Mouse (Mus musculus): Measurements from ENCODE around the gene Ppl. TPM values are rescaled to one million over a fixed set of nuclear protein-coding genes. Genes with fewer than 3 reads are reported as not detected.

The Ppl gene
- polyA plus RNA-seq, 1 experiment = 1.3 TPM

- no peak overlapping the region for H3K4me3 ChIP-seq (ENCODE audit: control insufficient read depth, insufficient read depth, low read length)
- WGBS = under 1% methylated on average over 7 of the region's 7 CpGs
- peak; percentile 69 for DNase-seq
Measured at GRCm38 (mm10) chr16:5145570-5145969, 13.3 kb upstream of the Ppl start.

DNA sequence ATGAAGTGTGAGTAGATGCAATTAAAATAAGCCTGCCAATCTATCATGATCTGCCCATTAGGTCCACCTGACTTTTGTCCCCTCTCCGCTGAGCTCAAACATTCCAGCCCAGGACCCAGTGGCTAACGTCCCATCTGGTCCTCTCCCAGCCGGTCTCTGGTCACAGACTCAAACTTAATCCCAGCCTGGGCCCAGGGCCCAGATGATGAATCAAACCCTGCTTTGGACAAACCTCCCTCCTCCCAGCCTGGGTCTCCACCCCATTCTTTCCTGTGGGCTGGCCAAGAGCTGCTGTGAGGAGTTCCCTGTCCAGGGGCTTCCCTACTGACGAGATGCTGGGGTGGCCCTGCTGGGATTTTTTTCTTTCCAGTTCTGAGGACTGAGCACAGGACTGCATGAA, 7.5 kb upstream of the Ppl start:
- H3K36me3 ChIP-seq (ENCODE audit: control insufficient read depth, insufficient read depth, low read length) = no peaks in the 10 kb centered on the region
- 87% methylated on average over 4 of the region's 4 CpGs for WGBS
- DNase-seq = no peak
- no peak overlapping the region for H3K27ac ChIP-seq (ENCODE audit: control insufficient read depth, insufficient read depth, low read length)
- TF ChIP-seq POLR2A (IDR thresholded peaks at IDR 0.05; ENCODE audit: control insufficient read depth, extremely low read depth, insufficient read depth, low read length, poor library complexity) (no peak), CTCF (IDR thresholded peaks at IDR 0.05; ENCODE audit: borderline replicate concordance, control insufficient read depth, extremely low read depth, insufficient read depth, low read length, poor library complexity) (no peak)
- no peaks in the 10 kb centered on the region; the same call in 1 of the 2 replicates for H3K27me3 ChIP-seq (ENCODE audit: control insufficient read depth, insufficient read depth, low read length)
- no peaks in the 10 kb centered on the region for H3K4me1 ChIP-seq (replicated peaks; ENCODE audit: control insufficient read depth, insufficient read depth, low read length)
- H3K4me3 ChIP-seq (ENCODE audit: control insufficient read depth, insufficient read depth, low read length) = no peak overlapping the region

More at GRCm38 (mm10) chr16:5145570-5145969, 13.3 kb upstream of the Ppl start:
- H3K27me3 ChIP-seq (ENCODE audit: control insufficient read depth, insufficient read depth, low read length) = no peaks in the 10 kb centered on the region; the same call in 1 of the 2 replicates
- H3K36me3 ChIP-seq (ENCODE audit: control insufficient read depth, insufficient read depth, low read length) = no peaks in the 10 kb centered on the region
- 0 out of 2 replicates have a peak, but pooled peaks cover 10% of the 10 kb centered on the region for H3K4me1 ChIP-seq (replicated peaks; ENCODE audit: control insufficient read depth, insufficient read depth, low read length)
- TF ChIP-seq POLR2A (IDR thresholded peaks at IDR 0.05; ENCODE audit: control insufficient read depth, extremely low read depth, insufficient read depth, low read length, poor library complexity) (no peak), CTCF (IDR thresholded peaks at IDR 0.05; ENCODE audit: borderline replicate concordance, control insufficient read depth, extremely low read depth, insufficient read depth, low read length, poor library complexity) (no peak)
- H3K27ac ChIP-seq (ENCODE audit: control insufficient read depth, insufficient read depth, low read length) = no peak overlapping the region

DNA sequence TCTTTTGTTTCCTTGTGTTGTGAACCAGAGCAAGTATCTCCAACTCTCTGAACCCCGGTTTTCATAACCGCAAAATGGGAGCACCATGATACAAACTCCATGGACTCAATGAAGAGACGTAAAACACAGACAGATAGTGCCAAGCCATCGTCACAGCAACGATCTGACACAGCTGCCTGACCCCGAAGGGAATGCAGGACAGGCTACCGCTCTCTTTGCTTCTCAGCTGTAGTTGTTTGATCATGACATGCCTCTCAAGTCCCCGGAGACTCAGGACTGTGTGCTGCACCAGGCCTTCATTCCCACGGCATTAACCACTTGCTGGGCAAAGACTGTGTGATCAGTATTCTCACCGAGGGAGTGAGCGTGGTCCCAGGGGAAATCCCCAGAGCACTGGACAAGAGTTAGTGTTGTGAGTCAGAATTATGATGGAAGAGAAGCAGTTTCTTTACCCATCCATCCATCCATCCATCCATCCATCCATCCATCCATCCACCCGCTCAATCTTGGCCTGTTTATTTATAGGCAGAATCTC, 4.9 kb upstream of the Ppl start:
- Histone ChIP-seq H3K4me3 (ENCODE audit: control insufficient read depth, insufficient read depth, low read length) (no peak overlapping the region), H3K36me3 (ENCODE audit: control insufficient read depth, insufficient read depth, low read length) (no peaks in the 10 kb centered on the region), H3K27ac (ENCODE audit: control insufficient read depth, insufficient read depth, low read length) (no peak overlapping the region), H3K27me3 (ENCODE audit: control insufficient read depth, insufficient read depth, low read length) (no peaks in the 10 kb centered on the region; the same call in 1 of the 2 replicates), H3K4me1 (replicated peaks; ENCODE audit: control insufficient read depth, insufficient read depth, low read length) (no peaks in the 10 kb centered on the region)
- 94% methylated on average over 12 of the region's 12 CpGs for WGBS
- no peak for TF ChIP-seq POLR2A (IDR thresholded peaks at IDR 0.05; ENCODE audit: control insufficient read depth, extremely low read depth, insufficient read depth, low read length, poor library complexity)
- TF ChIP-seq CTCF (IDR thresholded peaks at IDR 0.05; ENCODE audit: borderline replicate concordance, control insufficient read depth, extremely low read depth, insufficient read depth, low read length, poor library complexity) = no peak
- DNase-seq = no peak

DNA sequence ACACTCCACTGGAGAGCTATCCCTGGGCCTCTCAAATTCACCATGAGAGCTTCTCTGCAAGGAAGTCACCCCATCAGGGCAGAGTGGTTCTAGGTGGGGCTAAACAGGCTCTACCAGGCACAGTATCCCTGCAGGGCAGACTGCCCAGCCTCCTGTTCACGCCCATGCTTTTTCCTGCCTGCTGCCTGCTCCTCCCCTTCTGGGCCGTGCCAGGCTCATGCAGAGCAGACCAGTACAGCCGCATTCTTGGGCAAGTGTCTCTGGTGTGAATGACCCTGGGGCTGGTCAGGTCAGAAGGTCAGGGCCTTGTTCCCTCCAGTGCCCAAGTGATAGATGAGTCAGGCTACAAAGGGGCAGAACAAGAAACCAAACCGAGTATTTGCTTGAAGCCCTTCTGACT, 4.3 kb upstream of the Ppl start:
- no peaks in the 10 kb centered on the region for H3K4me1 ChIP-seq (replicated peaks; ENCODE audit: control insufficient read depth, insufficient read depth, low read length)
- no peak overlapping the region for H3K4me3 ChIP-seq (ENCODE audit: control insufficient read depth, insufficient read depth, low read length)
- TF ChIP-seq POLR2A (IDR thresholded peaks at IDR 0.05; ENCODE audit: control insufficient read depth, extremely low read depth, insufficient read depth, low read length, poor library complexity) = no peak
- no peak for TF ChIP-seq CTCF (IDR thresholded peaks at IDR 0.05; ENCODE audit: borderline replicate concordance, control insufficient read depth, extremely low read depth, insufficient read depth, low read length, poor library complexity)
- H3K36me3 ChIP-seq (ENCODE audit: control insufficient read depth, insufficient read depth, low read length) = no peaks in the 10 kb centered on the region
- no peak overlapping the region for H3K27ac ChIP-seq (ENCODE audit: control insufficient read depth, insufficient read depth, low read length)
- DNase-seq = no peak
- 61% methylated on average over 4 of the region's 4 CpGs for WGBS
- H3K27me3 ChIP-seq (ENCODE audit: control insufficient read depth, insufficient read depth, low read length) = peaks cover 5% of the 10 kb centered on the region; the same call in 1 of the 2 replicates

DNA sequence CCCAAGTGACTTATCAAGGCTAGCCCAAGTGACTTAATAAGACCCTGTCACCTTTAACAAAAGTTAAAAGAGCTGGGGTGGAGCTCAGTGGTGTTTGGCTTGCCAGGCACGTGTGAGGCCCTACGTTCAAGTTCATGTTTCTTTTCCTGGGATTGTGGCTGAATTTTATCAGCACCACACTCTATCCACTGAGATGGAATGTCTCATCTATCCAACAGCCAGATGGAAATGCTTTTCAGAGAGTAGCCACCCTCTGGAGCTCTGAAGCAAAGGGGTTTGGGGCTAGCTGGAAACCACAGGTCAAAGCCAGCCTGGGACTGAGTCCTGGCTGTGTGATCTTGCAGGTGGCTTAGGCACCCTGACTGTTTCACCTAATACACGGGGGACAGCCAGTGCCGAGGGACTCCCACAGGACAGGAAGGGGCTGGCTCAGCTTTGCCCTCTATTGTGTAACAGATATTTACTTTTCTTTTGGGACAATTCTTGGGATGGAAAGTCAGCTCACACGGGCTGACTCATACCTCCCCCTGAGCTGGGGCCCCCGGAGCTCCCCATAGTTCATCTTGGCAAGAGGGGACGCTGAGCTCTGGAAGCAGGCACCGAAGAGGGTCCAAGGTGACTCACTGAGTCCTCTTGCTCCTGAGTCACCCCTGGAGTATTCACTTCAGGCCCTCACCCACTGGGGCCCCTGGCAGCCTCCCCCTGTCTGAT, 3.5 kb upstream of the Ppl start:
- 68% methylated on average over 8 of the region's 8 CpGs for WGBS
- Histone ChIP-seq H3K27ac (ENCODE audit: control insufficient read depth, insufficient read depth, low read length) (0 out of 2 replicates have a peak overlapping the region, but pooled peaks have one; percentile 20), H3K27me3 (ENCODE audit: control insufficient read depth, insufficient read depth, low read length) (peaks cover 10% of the 10 kb centered on the region; the same call in 1 of the 2 replicates), H3K36me3 (ENCODE audit: control insufficient read depth, insufficient read depth, low read length) (no peaks in the 10 kb centered on the region), H3K4me3 (ENCODE audit: control insufficient read depth, insufficient read depth, low read length) (no peak overlapping the region), H3K4me1 (replicated peaks; ENCODE audit: control insufficient read depth, insufficient read depth, low read length) (no peaks in the 10 kb centered on the region)
- TF ChIP-seq CTCF (IDR thresholded peaks at IDR 0.05; ENCODE audit: borderline replicate concordance, control insufficient read depth, extremely low read depth, insufficient read depth, low read length, poor library complexity) (no peak), POLR2A (IDR thresholded peaks at IDR 0.05; ENCODE audit: control insufficient read depth, extremely low read depth, insufficient read depth, low read length, poor library complexity) (no peak)
- DNase-seq = no peak

- no peaks in the 10 kb centered on the region for H3K36me3 ChIP-seq (ENCODE audit: control insufficient read depth, insufficient read depth, low read length)
- H3K4me1 ChIP-seq (replicated peaks; ENCODE audit: control insufficient read depth, insufficient read depth, low read length) = no peaks in the 10 kb centered on the region
- TF ChIP-seq POLR2A (IDR thresholded peaks at IDR 0.05; ENCODE audit: control insufficient read depth, extremely low read depth, insufficient read depth, low read length, poor library complexity) = no peak
- TF ChIP-seq CTCF (IDR thresholded peaks at IDR 0.05; ENCODE audit: borderline replicate concordance, control insufficient read depth, extremely low read depth, insufficient read depth, low read length, poor library complexity) = no peak
- peaks cover 10% of the 10 kb centered on the region; the same call in 1 of the 2 replicates for H3K27me3 ChIP-seq (ENCODE audit: control insufficient read depth, insufficient read depth, low read length)
- no peak overlapping the region for H3K27ac ChIP-seq (ENCODE audit: control insufficient read depth, insufficient read depth, low read length)
- H3K4me3 ChIP-seq (ENCODE audit: control insufficient read depth, insufficient read depth, low read length) = no peak overlapping the region
- 87% methylated on average over 14 of the region's 14 CpGs for WGBS
- no peak for DNase-seq
Measured at GRCm38 (mm10) chr16:5134623-5135330, 2.6 kb upstream of the Ppl start.

Data from thymus, adult 2 months (tissue).